Mouse (Mus musculus) heart, postnatal 0 days (tissue): ENCODE results near the gene Bmi1. TPM values are rescaled to one million over a fixed set of nuclear protein-coding genes. Genes with fewer than 3 reads are reported as not detected.

Experiments used
- ATAC-seq: fragments of 200-750 bp; cut with Nextera tagmentation; 2 replicates; pipeline ENCODE4 v1.8.0; 2017; ENCODE audit warnings: low read depth, moderate number of reproducible peaks, moderate library complexity; ENCODE audit not compliant: insufficient read depth
- DNase-seq: peaks from one replicate; pipeline ENCODE4 v3.0.0-alpha.2; 2016; ENCODE audit warnings: low spot score
- H3K27ac ChIP-seq: fragments of 300-500 bp; sonication (generic); 2 replicates; pipeline ENCODE4 v1.5.1; 2014; ENCODE audit warnings: low read depth, mild to moderate bottlenecking
- H3K27me3 ChIP-seq: fragments of 300-500 bp; sonication (generic); 2 replicates; pipeline ENCODE4 v1.6.1; 2014; ENCODE audit warnings: low read length, mixed read lengths; ENCODE audit not compliant: control insufficient read depth, insufficient read depth
- H3K36me3 ChIP-seq: fragments of 300-500 bp; sonication (generic); replicated peaks from 2 replicates; pipeline ENCODE4 v1.6.1; 2014; ENCODE audit warnings: low read length, mixed read lengths; ENCODE audit not compliant: control insufficient read depth, insufficient read depth
- H3K4me1 ChIP-seq: fragments of 300-500 bp; sonication (generic); 2 replicates; pipeline ENCODE4 v1.6.1; 2014; ENCODE audit warnings: antibody characterized with exemption; ENCODE audit not compliant: control insufficient read depth, insufficient read depth
- H3K4me2 ChIP-seq: fragments of 300-500 bp; sonication (generic); 2 replicates; pipeline ENCODE4 v1.6.1; 2014; ENCODE audit warnings: low read depth, mild to moderate bottlenecking, low read length, moderate library complexity
- H3K4me3 ChIP-seq: fragments of 300-500 bp; sonication (generic); 2 replicates; pipeline ENCODE4 v1.5.1; 2014; ENCODE audit warnings: low read depth, low read length
- H3K9ac ChIP-seq: fragments of 300-500 bp; sonication (generic); replicated peaks from 2 replicates; pipeline ENCODE4 v1.6.1; 2014; ENCODE audit warnings: low read depth, low read length, mixed read lengths
- H3K9me3 ChIP-seq: fragments of 300-500 bp; sonication (generic); replicated peaks from 2 replicates; pipeline ENCODE4 v1.6.1; 2016; ENCODE audit warnings: low read length; ENCODE audit not compliant: control insufficient read depth
- CTCF ChIP-seq: IDR thresholded peaks from 2 replicates; pipeline ENCODE4 v1.5.1; 2016; ENCODE audit warnings: antibody characterized with exemption, control low read depth, low read depth
- EP300 ChIP-seq: IDR thresholded peaks from 2 replicates; pipeline ENCODE4 v1.6.1; 2016; ENCODE audit warnings: antibody characterized with exemption, low read depth
- whole genome bisulfite sequencing: fragments of 180-500 bp; shearing (Covaris S2); extraction: QIAGEN DNeasy Blood & Tissue Kit; methylation state at CpG from one replicate; pipeline ENCODE4 v1.1.7; 2014; 5-methylcytosine and 5-hydroxymethylcytosine counted together
- polyA plus RNA-seq: library from polyadenylated mRNA; unstranded; fragments of >200 nt; fragmentation: Nextera tagmentation; extraction: Ambion mirVana; gene quantifications from 2 replicates; pipeline ENCODE4 v1.2.1, GENCODE M21; 2015
- total RNA-seq: library from RNA; depleted of rRNA; stranded (reverse); fragments of >200 nt; gene quantifications from 2 replicates; pipeline ENCODE4 v1.2.3, GENCODE M21; 2014; ENCODE audit warnings: low replicate concordance; rRNA removed

The Bmi1 gene
- total RNA-seq: 46.6 and 50.7 TPM in 2 replicates
- 14.7 and 15.8 TPM in 2 replicates for polyA plus RNA-seq

- H3K9ac ChIP-seq: peak within 1 kb of the TSS; percentile 98
- peak; percentile 42 for ATAC-seq
Observed at GRCm38 (mm10) chr2:18676936-18677491, at the start of gene Bmi1. TSS of gene Bmi1 (plus strand) at chr2:18677018.

DNA sequence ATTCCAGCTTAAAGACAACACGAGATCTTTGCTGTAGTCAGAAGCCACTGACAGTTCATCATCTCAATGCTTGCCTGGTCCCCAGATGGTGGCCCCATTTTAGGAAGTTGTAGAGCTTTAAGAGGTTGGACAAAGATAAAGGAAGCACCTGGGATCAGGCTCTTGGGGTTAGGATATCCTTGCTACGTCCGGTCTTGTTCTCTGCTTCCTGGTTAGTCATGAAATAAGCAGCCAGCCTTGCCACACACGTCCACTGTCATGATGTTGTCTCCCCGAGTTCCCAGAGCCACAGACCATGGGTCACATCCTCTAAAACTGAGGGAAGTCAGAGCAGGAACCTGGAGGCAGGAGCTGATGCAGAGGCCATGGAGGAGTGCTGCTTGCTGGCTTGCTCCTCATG is 46.3 kb upstream of the Bmi1 start:
- no peak overlapping the region for H3K27ac ChIP-seq
- 47% methylated on average over 5 of the region's 5 CpGs for WGBS
- H3K9ac ChIP-seq: no peak overlapping the region
- no peak overlapping the region for H3K4me3 ChIP-seq
- DNase-seq (no peak), ATAC-seq (no peak)
- H3K4me1 ChIP-seq: no peaks in the 10 kb centered on the region
- H3K27me3 ChIP-seq: no peaks in the 10 kb centered on the region
- no peaks in the 10 kb centered on the region for H3K9me3 ChIP-seq
- H3K4me2 ChIP-seq: no peak overlapping the region
- no peaks in the 10 kb centered on the region for H3K36me3 ChIP-seq
- TF ChIP-seq EP300 (no peak), CTCF (no peak)

More at GRCm38 (mm10) chr2:18676936-18677491, at the start of gene Bmi1:
- 0 out of 2 replicates have a peak, but pooled peaks cover under 1% of the 10 kb centered on the region for H3K36me3 ChIP-seq
- H3K27ac ChIP-seq: peak within 1 kb of the TSS; percentile 99
- peak within 1 kb of the TSS; percentile 98 for H3K4me3 ChIP-seq
- peaks cover 12% of the 10 kb centered on the region; the same call in 1 of the 2 replicates for H3K27me3 ChIP-seq
- peak within 1 kb of the TSS; percentile 80 for H3K4me2 ChIP-seq
- no peaks in the 10 kb centered on the region for H3K9me3 ChIP-seq
- WGBS: under 1% methylated on average over 48 of the region's 77 CpGs
- TF ChIP-seq CTCF (no peak), EP300 (no peak)
- peaks cover 24% of the 10 kb centered on the region for H3K4me1 ChIP-seq
- DNase-seq: peak; percentile 22

DNA sequence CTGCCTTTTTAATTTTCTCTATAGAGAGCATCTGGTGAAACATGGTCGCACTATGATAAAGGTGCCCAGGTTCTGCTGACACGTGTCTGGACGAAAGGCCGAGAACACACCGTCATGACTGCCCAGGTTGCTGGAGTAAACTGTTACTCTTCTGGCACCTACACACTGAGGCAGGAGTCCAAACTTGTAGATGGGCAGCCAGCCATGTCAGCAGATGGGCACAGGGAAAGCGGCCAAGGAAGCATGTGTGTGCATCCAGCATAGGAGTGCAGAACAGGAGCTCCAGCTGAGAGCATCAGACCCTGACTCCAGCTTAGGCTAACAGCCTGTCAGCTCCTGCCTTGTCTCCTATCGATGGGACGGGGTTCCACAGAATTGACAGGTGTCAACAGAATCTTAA is 41.8 kb upstream of the Bmi1 start:
- ATAC-seq (no peak), DNase-seq (peak; percentile 25)
- WGBS: 55% methylated on average over 8 of the region's 8 CpGs
- H3K4me3 ChIP-seq: no peak overlapping the region
- H3K9ac ChIP-seq: no peak overlapping the region
- H3K4me2 ChIP-seq: no peak overlapping the region
- no peak overlapping the region for H3K27ac ChIP-seq
- H3K27me3 ChIP-seq: no peaks in the 10 kb centered on the region
- TF ChIP-seq CTCF: no peak
- TF ChIP-seq EP300: no peak
- H3K9me3 ChIP-seq: no peaks in the 10 kb centered on the region
- no peaks in the 10 kb centered on the region for H3K4me1 ChIP-seq
- no peaks in the 10 kb centered on the region for H3K36me3 ChIP-seq

- WGBS: 80% methylated on average over 4 of the region's 4 CpGs
- Histone ChIP-seq H3K4me1 (no peaks in the 10 kb centered on the region), H3K27ac (no peak overlapping the region), H3K4me3 (no peak overlapping the region), H3K36me3 (no peaks in the 10 kb centered on the region), H3K27me3 (no peaks in the 10 kb centered on the region), H3K4me2 (no peak overlapping the region), H3K9me3 (no peaks in the 10 kb centered on the region), H3K9ac (no peak overlapping the region)
- DNase-seq (no peak), ATAC-seq (no peak)
- TF ChIP-seq CTCF: no peak
Observed at GRCm38 (mm10) chr2:18648563-18648962, 28.3 kb upstream of the Bmi1 start.

- TF ChIP-seq CTCF: no peak
- no peak for TF ChIP-seq EP300
- H3K9me3 ChIP-seq: no peaks in the 10 kb centered on the region
- H3K4me3 ChIP-seq: no peak overlapping the region
- no peak overlapping the region for H3K4me2 ChIP-seq
- H3K27me3 ChIP-seq: no peaks in the 10 kb centered on the region
- H3K9ac ChIP-seq: no peak overlapping the region
- no peaks in the 10 kb centered on the region for H3K4me1 ChIP-seq
- H3K27ac ChIP-seq: no peak overlapping the region
- WGBS: 50% methylated on average over 5 of the region's 5 CpGs
- no peaks in the 10 kb centered on the region for H3K36me3 ChIP-seq
- DNase-seq (no peak), ATAC-seq (no peak)
Observed at GRCm38 (mm10) chr2:18654821-18655220, 22.0 kb upstream of the Bmi1 start.

- Histone ChIP-seq H3K4me2 (no peak overlapping the region), H3K9me3 (no peaks in the 10 kb centered on the region), H3K36me3 (no peaks in the 10 kb centered on the region), H3K9ac (no peak overlapping the region), H3K27me3 (no peaks in the 10 kb centered on the region), H3K4me3 (no peak overlapping the region), H3K4me1 (no peaks in the 10 kb centered on the region), H3K27ac (no peak overlapping the region)
- DNase-seq (no peak), ATAC-seq (no peak)
- TF ChIP-seq CTCF (no peak), EP300 (no peak)
- WGBS: 88% methylated on average over 3 of the region's 3 CpGs
Observed at GRCm38 (mm10) chr2:18664003-18664402, 12.8 kb upstream of the Bmi1 start.
